Mouse (Mus musculus) lung, postnatal 36 days (tissue): Measurements from ENCODE around the gene Mtss1l.

Experiments
- DNase-seq: peaks from one replicate; pipeline ENCODE4 v3.0.0; 2022; ENCODE audit warnings: mixed read lengths

Mtss1l gene

GRCm38 (mm10) chr8:110708429-110708828 is 12.8 kb upstream of the Mtss1l start:
- no peak for DNase-seq

GRCm38 (mm10) chr8:110710593-110710992 is 10.7 kb upstream of the Mtss1l start:
- peak; percentile 41 for DNase-seq

DNA sequence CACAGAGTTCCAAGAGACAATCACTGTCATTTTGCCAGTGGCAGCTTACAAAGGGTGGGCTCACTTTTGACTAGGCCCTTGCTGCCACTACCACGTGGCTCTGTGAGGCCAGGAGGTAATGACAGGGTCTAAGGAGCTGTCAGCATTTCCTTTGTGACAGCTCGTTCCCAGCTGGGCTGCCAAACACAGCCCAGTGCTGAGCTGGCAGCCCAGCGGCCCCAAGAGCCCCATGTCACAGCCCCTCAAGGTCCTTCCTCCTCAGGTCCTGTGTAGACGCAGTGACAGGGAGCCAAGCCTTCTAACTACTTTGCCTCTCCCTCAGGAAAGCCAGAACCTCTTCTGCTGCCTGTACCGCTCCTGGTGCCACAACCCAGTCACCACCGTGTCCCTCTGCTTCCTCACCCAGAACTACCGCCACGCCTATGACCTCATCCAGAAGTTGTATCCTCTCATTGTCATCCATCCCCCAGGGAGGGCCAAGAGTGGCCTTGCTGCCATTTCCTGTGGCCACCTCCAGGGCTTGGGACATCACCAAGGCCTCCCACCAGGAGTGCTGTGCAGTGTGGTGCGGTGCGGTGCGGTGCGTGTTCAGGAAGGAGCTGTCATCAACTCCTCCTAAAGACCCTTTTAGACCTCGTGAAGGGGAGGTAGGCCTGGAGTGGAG is 9.9 kb upstream of the Mtss1l start:
- peak; percentile 80 for DNase-seq

DNA sequence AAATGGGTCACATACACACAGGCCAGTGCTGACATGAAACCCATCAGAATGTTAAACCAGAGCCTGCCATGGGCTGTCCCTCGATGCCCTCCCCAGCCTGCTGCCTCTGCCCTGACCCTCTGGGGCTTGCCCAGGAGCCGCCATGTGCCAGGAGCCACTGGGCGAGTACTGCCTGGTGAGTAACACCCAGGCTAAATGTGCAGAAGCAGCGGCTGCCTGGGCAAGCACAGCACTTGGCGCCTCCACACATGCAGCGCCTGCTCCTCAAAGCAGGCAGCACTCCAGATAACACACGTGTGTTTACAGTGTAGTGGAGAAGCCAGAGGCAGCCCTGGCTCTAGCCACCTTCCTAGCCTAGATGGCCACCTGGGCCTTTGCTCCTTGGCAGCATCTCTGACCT is 8.2 kb upstream of the Mtss1l start:
- DNase-seq, result no peak

- DNase-seq, result no peak
Measured at GRCm38 (mm10) chr8:110714827-110715519, 6.3 kb upstream of the Mtss1l start.

DNA sequence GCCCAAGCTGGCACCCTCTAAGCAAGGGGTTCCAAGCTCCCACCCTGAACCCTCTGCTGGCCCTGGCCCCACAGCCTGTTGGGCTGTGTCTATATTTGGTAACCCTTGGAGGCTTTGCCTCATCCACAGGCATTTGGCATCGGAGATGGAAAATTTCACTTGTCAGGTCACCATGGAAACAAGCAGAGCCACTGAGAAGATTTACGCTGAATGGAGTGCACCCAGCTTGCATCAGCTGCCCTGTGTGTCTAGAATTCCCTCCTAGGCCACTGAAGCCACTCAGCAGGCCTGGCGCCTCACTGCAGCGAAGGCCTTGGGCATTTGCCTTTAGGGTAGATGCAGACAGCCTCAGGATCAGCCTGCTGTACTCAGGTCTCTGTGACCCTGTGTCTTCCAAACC is 5.2 kb upstream of the Mtss1l start:
- peak; percentile 78 for DNase-seq

- DNase-seq, result no peak
Measured at GRCm38 (mm10) chr8:110717131-110717530, 4.1 kb upstream of the Mtss1l start.

DNA sequence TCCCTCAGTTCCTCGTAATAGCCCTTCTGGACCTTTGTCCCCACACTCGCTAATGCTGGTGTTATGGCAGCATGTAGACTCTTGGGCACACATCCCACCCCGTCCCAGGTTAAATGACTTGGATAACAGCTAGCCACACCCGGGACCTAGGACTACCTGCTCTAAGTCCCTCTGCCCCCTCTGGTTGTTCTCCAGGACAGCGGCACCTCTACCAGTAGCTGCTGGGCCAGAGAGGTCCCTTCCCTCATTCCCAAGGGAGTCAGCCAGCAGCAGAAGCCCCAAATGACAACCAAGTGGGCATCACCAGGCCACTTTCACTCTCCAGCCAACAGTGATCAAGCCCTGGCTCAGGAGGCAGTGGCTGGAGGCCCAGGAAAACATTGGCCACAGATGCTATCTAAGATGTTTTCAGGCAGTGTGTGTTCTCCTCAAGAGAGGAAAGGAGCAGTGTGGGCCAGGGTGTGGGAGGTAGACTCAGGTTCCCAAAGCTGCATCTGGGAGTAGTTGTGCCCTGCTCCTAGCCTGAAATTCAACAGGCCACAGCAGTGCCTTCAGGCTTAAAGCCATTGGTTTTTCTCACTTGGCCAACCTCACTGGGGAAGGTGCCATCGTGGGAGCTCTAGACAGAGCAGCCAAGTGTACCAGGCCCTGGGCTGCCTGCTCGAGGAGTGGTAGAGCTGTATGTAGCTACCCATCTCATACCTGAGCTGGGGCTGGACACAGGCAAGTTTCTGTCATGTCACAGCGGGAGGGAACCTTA is 2.9 kb upstream of the Mtss1l start:
- no peak for DNase-seq

DNA sequence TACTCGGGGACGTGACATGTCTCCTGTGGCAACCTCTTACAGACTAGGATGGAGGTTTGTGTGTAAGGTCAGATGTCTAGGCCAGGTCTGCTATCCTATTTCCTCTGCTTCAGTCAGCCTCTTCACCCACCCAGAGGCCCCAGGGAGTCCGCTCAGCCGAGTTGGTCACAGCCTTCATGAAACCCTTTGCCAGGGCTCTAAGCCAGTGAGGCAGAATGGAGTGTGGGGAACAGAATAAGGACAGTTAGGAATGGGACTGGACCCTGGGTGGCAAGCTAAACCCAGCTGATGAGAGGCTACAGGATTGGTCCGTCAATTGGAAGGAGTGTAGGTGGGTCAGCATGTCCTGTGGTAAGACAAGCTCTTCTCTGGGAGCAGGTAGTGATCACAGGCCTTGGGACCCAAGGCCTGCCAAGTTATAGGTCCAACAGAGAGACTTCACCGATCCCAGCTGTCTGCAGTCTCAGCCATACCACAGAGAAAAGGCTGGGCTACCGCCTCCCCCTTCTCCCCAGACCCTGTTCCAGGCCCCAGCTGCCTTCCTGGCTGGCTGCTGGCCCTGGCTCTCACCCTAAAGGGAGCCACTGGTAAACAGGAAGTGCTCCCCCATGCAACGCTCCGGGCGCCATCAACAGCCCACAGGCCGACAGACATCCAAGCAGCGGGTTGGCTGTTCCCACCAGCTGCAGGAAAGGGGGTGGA is 2.2 kb upstream of the Mtss1l start:
- DNase-seq, result peak; percentile 75

DNA sequence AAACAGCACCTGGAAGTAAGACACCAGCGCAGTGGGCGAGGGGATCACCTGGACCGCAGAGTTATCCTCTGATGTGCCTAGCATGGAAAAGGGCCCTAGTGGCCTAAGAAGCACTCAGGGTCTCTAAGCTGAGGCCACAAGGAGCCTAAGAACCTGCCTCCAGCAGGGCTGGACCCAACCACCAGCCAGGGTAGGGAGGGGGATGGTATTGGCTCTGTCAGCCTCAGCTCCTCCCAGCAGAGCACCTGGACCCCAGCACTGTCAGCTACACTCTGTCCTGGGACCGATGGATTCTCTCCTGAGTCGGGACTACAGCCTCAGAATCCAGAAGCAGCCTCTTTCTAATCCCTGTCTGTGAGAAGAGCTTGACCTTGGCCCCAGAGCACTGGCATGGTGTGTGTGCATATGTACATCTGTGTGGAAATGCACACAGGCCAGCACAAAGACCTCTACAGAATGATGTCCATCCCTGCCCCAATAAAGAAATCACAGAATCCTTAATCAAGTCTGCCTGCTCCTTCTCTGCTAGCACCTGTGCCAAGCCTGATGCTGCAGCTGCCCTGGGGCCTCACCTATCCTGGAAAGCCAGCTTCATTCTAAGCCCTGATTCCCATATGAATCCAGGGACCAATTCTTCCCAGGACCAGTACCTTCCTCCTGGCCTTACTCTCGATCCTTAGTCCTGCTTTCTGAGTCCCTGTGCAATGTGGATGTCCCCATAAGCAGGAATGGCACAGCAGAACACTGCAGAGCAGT is 1.2 kb upstream of the Mtss1l start:
- no peak for DNase-seq

GRCm38 (mm10) chr8:110721606-110722413 is 534 bp downstream of the Mtss1l start:
- peak; percentile 21 for DNase-seq

DNA sequence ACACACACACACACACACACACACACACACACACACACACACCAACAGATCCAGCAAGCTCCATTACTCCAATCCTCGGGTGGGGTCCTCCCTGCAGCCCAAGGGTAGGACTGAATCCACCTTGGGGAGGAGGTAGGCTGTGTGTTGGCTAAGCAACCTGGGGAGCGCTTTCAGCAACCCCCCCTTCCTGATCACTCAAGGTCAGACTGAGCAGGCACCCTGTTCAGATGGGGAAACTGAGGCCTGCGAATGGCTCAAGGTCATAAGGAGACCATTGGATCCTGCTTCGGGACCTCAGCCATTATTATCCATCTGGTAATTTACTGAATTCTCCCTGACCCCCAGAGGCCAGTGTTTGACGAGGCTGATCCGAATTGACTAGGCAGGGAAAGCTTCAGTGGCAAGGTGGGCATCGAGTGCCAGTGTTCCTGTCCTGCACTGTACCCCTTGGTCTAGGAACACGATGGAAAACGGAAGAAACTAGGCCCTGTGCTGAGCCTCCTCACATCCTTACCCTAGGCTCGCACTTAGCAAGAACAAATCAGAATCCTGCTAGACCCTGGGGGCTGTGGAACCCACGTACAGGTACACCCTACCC is 1.2 kb downstream of the Mtss1l start:
- DNase-seq, result no peak

- DNase-seq, result no peak
Measured at GRCm38 (mm10) chr8:110724493-110724892, 3.2 kb downstream of the Mtss1l start.

DNA sequence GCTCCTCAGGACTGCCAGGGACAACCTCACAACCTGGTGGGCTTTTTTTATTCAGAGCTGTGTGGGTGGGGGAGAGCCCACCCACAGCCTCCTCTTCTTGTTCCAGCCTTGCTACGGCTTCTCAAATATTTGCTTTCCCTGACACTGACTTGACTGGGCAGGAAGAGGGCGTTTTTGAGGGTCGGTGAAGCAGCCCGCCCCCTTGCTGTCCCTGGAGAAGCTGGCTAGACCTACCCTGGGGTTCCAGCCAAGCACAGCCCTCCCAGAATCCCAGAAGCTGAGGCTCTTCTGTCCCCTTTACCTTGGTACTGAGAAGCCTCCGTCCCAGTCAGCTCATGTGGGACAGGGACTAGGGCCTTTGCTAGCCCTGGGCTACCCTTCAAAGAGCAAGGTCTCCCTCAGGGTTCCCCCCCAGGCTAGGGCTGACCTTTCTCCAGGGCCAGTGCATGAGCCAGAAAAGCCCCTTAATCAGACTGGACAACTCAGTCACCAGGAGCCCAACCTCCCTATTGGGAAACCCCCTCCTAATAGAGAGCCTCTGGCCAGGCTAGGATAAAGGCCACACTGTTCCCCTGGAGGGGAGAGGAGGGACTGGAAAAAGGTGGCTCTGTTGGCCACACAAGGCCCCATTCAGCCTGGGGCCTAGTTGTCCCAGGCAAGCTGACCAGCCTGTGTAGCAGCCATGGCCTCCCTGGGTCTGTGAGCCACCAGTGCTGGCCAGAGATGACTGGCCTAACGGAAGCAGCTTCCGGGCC is 4.0 kb downstream of the Mtss1l start:
- no peak for DNase-seq

GRCm38 (mm10) chr8:110726893-110727292 is 5.6 kb downstream of the Mtss1l start:
- peak; percentile 67 for DNase-seq

GRCm38 (mm10) chr8:110731346-110731859 is 10.1 kb downstream of the Mtss1l start:
- DNase-seq, result no peak

DNA sequence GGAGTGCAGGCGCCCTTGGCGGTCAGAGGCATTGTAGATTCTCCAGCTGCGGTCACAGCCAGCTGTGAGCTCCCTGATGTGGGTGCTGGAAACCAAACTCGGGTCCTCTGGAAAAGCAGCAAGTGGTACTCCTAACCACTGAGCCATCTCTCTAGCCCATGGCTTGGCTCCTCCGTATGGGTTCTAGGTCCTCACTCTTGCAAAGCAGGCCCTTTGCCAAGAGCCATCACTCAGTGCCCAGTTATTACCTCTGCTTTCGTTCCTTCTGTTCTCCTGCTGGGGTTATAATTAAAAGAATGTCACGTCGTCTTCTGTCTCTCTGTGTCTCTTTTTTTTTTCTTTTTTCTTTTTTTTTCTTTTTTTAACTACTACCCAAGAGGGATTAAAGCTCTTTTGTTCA is 11.8 kb downstream of the Mtss1l start:
- DNase-seq, result no peak

DNA sequence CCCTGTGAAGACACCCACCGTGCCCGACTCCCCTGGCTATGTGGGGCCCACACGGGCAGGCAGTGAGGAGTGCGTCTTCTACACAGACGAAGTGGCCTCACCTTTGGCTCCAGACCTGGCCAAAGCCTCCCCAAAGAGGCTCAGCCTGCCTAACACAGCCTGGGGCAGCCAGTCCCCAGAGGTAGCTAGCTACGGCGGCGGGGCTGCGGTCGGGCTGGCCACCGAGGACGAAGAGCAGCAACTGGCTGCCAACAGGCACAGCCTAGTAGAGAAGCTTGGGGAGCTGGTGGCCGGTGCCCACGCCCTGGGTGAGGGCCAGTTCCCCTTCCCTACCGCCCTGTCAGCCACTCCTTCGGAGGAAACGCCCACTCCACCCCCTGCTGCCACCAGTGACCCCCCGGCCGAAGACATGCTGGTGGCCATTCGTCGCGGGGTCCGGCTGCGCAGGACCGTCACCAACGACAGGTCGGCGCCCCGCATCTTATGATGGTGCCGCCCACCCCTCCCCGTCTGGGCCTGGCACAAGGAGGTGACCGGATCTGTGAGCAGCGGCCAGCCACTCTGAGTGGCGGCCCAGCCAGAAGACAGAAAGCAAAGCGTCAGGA is 17.4 kb downstream of the Mtss1l start:
- no peak for DNase-seq

- no peak for DNase-seq
Measured at GRCm38 (mm10) chr8:110740629-110741175, 19.4 kb downstream of the Mtss1l start.
